Mouse (Mus musculus): ENCODE measurements around the gene Mt2. TPM values are rescaled to one million over a fixed set of nuclear protein-coding genes. Genes with fewer than 3 reads are reported as not detected.
A peak's percentile ranks its signal among the peaks of the same experiment; 100 is the strongest.

Gene Mt2
- polyA plus RNA-seq, 1 experiment from 2014 or later = 32.1 TPM

DNA sequence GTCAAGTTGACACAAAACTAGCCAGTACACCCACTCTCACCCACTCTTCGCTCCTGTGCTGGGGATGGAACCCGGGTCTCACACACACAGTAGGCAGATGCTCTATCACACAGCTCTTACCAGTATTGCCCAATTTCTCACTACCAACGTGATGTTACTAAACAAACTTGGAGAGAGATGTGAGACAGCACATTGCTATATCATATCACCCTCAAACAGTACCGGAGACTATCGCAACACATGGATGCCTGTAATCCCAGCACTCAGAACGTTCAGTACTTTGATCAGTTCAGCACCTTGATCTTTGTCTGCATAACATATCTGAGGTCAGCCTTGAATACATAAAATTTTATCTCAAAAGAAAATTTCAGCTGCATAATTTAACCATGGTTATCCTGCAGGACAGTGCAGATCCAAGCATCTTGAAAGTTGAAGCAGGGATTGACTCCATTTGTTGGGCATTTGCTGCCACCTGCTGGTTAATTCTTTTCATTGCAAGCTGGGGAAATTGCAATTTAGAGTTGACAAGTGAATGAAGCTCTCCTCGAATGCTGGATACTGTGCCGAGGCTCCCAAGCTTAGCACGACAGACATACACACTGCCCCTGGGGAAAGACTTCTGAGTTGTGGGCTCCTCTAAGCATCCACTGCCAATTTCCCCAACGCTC lies 26.9 kb downstream of the Mt2 start:
- ATAC-seq (replicated peaks; ENCODE audit: insufficient number of reproducible peaks, low FRiP score, low TSS enrichment, low read depth) (peak; percentile 62; the same call in 1 of the 2 replicates), DNase-seq (ENCODE audit: low spot score) (peak; percentile 87)
- Histone ChIP-seq H3K27ac (replicated peaks; ENCODE audit: low read depth, low read length) (no peak overlapping the region), H3K36me3 (replicated peaks; ENCODE audit: control insufficient read depth, insufficient read depth, low read depth, low read length) (no peaks in the 10 kb centered on the region), H3K4me3 (ENCODE audit: low read depth, low read length) (no peak overlapping the region), H3K4me1 (ENCODE audit: control insufficient read depth, insufficient read depth, low read length) (no peaks in the 10 kb centered on the region), H3K27me3 (ENCODE audit: control insufficient read depth, insufficient read depth, low read length) (no peaks in the 10 kb centered on the region), H3K4me2 (ENCODE audit: low read depth, low read length) (no peak overlapping the region), H3K9me3 (replicated peaks; ENCODE audit: control insufficient read depth, low read length) (no peaks in the 10 kb centered on the region), H3K9ac (replicated peaks; ENCODE audit: low read length) (no peak overlapping the region)
- WGBS = 46% methylated on average over 10 of the region's 10 CpGs

GRCm38 (mm10) chr8:94204043-94204442 lies 31.6 kb downstream of the Mt2 start:
- DNase-seq (ENCODE audit: low spot score) = no peak
- Histone ChIP-seq H3K4me3 (ENCODE audit: low read depth, low read length) (no peak overlapping the region), H3K9ac (replicated peaks; ENCODE audit: low read length) (no peak overlapping the region), H3K4me2 (ENCODE audit: low read depth, low read length) (no peak overlapping the region), H3K27ac (replicated peaks; ENCODE audit: low read depth, low read length) (no peak overlapping the region), H3K9me3 (replicated peaks; ENCODE audit: control insufficient read depth, low read length) (no peaks in the 10 kb centered on the region), H3K27me3 (ENCODE audit: control insufficient read depth, insufficient read depth, low read length) (no peaks in the 10 kb centered on the region), H3K36me3 (replicated peaks; ENCODE audit: control insufficient read depth, insufficient read depth, low read depth, low read length) (no peaks in the 10 kb centered on the region), H3K4me1 (ENCODE audit: control insufficient read depth, insufficient read depth, low read length) (no peaks in the 10 kb centered on the region)
- WGBS = 68% methylated on average over 3 of the region's 3 CpGs
- ATAC-seq (replicated peaks; ENCODE audit: insufficient number of reproducible peaks, low FRiP score, low TSS enrichment, low read depth) = no peak

GRCm38 (mm10) chr8:94205736-94206135 lies 33.3 kb downstream of the Mt2 start:
- no peak overlapping the region for H3K9ac ChIP-seq (replicated peaks; ENCODE audit: low read length)
- DNase-seq (ENCODE audit: low spot score) = peak; percentile 89
- H3K27ac ChIP-seq (replicated peaks; ENCODE audit: low read depth, low read length) = no peak overlapping the region
- no peak overlapping the region for H3K4me2 ChIP-seq (ENCODE audit: low read depth, low read length)
- no peaks in the 10 kb centered on the region for H3K27me3 ChIP-seq (ENCODE audit: control insufficient read depth, insufficient read depth, low read length)
- H3K4me1 ChIP-seq (ENCODE audit: control insufficient read depth, insufficient read depth, low read length) = no peaks in the 10 kb centered on the region
- no peaks in the 10 kb centered on the region for H3K36me3 ChIP-seq (replicated peaks; ENCODE audit: control insufficient read depth, insufficient read depth, low read depth, low read length)
- H3K4me3 ChIP-seq (ENCODE audit: low read depth, low read length) = no peak overlapping the region
- peak; percentile 34; the same call in 1 of the 2 replicates for ATAC-seq (replicated peaks; ENCODE audit: insufficient number of reproducible peaks, low FRiP score, low TSS enrichment, low read depth)
- WGBS = 16% methylated on average over 5 of the region's 5 CpGs
- H3K9me3 ChIP-seq (replicated peaks; ENCODE audit: control insufficient read depth, low read length) = no peaks in the 10 kb centered on the region

GRCm38 (mm10) chr8:94206256-94206655 lies 33.8 kb downstream of the Mt2 start:
- no peak overlapping the region for H3K4me2 ChIP-seq (ENCODE audit: low read depth, low read length)
- no peak for ATAC-seq (replicated peaks; ENCODE audit: insufficient number of reproducible peaks, low FRiP score, low TSS enrichment, low read depth)
- no peak overlapping the region for H3K4me3 ChIP-seq (ENCODE audit: low read depth, low read length)
- H3K9me3 ChIP-seq (replicated peaks; ENCODE audit: control insufficient read depth, low read length) = no peaks in the 10 kb centered on the region
- DNase-seq (ENCODE audit: low spot score) = no peak
- no peak overlapping the region for H3K27ac ChIP-seq (replicated peaks; ENCODE audit: low read depth, low read length)
- 77% methylated on average over 8 of the region's 8 CpGs for WGBS
- H3K27me3 ChIP-seq (ENCODE audit: control insufficient read depth, insufficient read depth, low read length) = no peaks in the 10 kb centered on the region
- H3K36me3 ChIP-seq (replicated peaks; ENCODE audit: control insufficient read depth, insufficient read depth, low read depth, low read length) = no peaks in the 10 kb centered on the region
- no peak overlapping the region for H3K9ac ChIP-seq (replicated peaks; ENCODE audit: low read length)
- H3K4me1 ChIP-seq (ENCODE audit: control insufficient read depth, insufficient read depth, low read length) = no peaks in the 10 kb centered on the region

- no peak for ATAC-seq (replicated peaks; ENCODE audit: insufficient number of reproducible peaks, low FRiP score, low TSS enrichment, low read depth)
- Histone ChIP-seq H3K4me3 (ENCODE audit: low read depth, low read length) (no peak overlapping the region), H3K4me1 (ENCODE audit: control insufficient read depth, insufficient read depth, low read length) (no peaks in the 10 kb centered on the region), H3K9me3 (replicated peaks; ENCODE audit: control insufficient read depth, low read length) (no peaks in the 10 kb centered on the region), H3K27ac (replicated peaks; ENCODE audit: low read depth, low read length) (no peak overlapping the region), H3K9ac (replicated peaks; ENCODE audit: low read length) (no peak overlapping the region), H3K36me3 (replicated peaks; ENCODE audit: control insufficient read depth, insufficient read depth, low read depth, low read length) (no peaks in the 10 kb centered on the region), H3K4me2 (ENCODE audit: low read depth, low read length) (no peak overlapping the region), H3K27me3 (ENCODE audit: control insufficient read depth, insufficient read depth, low read length) (no peaks in the 10 kb centered on the region)
- 69% methylated on average over 2 of the region's 2 CpGs for WGBS
- no peak for DNase-seq (ENCODE audit: low spot score)
These were observed 35.0 kb downstream of the Mt2 start for GRCm38 (mm10) chr8:94207491-94207890.

DNA sequence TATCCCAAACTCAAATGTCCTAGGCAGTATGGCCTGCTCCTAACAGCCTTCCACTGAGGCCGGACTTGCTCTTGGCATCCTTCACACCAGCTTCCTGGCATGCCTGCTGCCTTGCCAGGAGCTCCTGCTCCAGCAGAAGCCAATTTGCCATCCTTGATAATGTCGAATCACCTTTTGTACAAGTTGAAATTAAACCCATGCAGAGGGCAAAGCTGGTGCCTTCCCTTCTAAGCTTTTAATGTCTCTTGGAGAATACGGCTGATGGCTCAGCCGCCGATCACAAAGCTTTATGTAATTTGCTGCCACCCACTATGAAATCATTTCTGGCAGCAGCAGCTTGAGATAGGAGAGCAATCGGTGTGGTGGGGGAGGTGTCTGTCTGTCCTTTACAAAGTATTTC lies 37.2 kb downstream of the Mt2 start:
- Histone ChIP-seq H3K4me3 (ENCODE audit: low read depth, low read length) (no peak overlapping the region), H3K4me2 (ENCODE audit: low read depth, low read length) (no peak overlapping the region), H3K4me1 (ENCODE audit: control insufficient read depth, insufficient read depth, low read length) (no peaks in the 10 kb centered on the region), H3K27ac (replicated peaks; ENCODE audit: low read depth, low read length) (no peak overlapping the region), H3K9ac (replicated peaks; ENCODE audit: low read length) (no peak overlapping the region), H3K36me3 (replicated peaks; ENCODE audit: control insufficient read depth, insufficient read depth, low read depth, low read length) (no peaks in the 10 kb centered on the region), H3K9me3 (replicated peaks; ENCODE audit: control insufficient read depth, low read length) (no peaks in the 10 kb centered on the region), H3K27me3 (ENCODE audit: control insufficient read depth, insufficient read depth, low read length) (no peaks in the 10 kb centered on the region)
- ATAC-seq (replicated peaks; ENCODE audit: insufficient number of reproducible peaks, low FRiP score, low TSS enrichment, low read depth) (no peak), DNase-seq (ENCODE audit: low spot score) (no peak)
- 84% methylated on average over 6 of the region's 6 CpGs for WGBS

DNA sequence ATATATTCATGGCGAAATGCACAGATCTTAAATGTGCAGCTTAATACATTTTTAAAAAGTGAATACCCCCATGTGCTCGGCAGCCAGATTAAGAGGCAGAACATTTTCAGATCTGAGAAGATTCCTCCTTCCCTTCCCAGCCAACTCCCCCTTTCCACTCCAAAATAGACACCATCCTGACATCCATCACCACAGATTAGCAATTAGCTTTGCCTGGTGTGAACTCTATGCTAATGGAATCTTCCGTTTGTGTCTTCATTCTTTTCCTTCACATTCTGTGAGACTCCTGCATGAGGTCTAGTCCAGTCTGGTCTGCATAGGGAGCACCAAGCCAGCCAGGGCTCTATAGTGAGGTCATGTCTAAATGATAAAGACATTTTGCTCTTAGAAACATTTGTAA lies 37.8 kb downstream of the Mt2 start:
- no peaks in the 10 kb centered on the region for H3K27me3 ChIP-seq (ENCODE audit: control insufficient read depth, insufficient read depth, low read length)
- no peak for ATAC-seq (replicated peaks; ENCODE audit: insufficient number of reproducible peaks, low FRiP score, low TSS enrichment, low read depth)
- WGBS = 69% methylated on average over 3 of the region's 3 CpGs

GRCm38 (mm10) chr8:94213819-94214218 lies 41.4 kb downstream of the Mt2 start:
- DNase-seq (ENCODE audit: low spot score) (no peak), ATAC-seq (replicated peaks; ENCODE audit: insufficient number of reproducible peaks, low FRiP score, low TSS enrichment, low read depth) (no peak)
- WGBS = 65% methylated on average over 6 of the region's 6 CpGs
- no peak overlapping the region; the same call in 1 of the 2 replicates for H3K9ac ChIP-seq (replicated peaks; ENCODE audit: low read length)
- H3K9me3 ChIP-seq (replicated peaks; ENCODE audit: control insufficient read depth, low read length) = no peaks in the 10 kb centered on the region
- peak overlapping the region; percentile 78; the same call in 1 of the 2 replicates for H3K4me3 ChIP-seq (ENCODE audit: low read depth, low read length)
- no peak overlapping the region for H3K27ac ChIP-seq (replicated peaks; ENCODE audit: low read depth, low read length)
- no peaks in the 10 kb centered on the region for H3K36me3 ChIP-seq (replicated peaks; ENCODE audit: control insufficient read depth, insufficient read depth, low read depth, low read length)
- peak overlapping the region; percentile 84 for H3K4me2 ChIP-seq (ENCODE audit: low read depth, low read length)
- no peaks in the 10 kb centered on the region for H3K4me1 ChIP-seq (ENCODE audit: control insufficient read depth, insufficient read depth, low read length)
- no peaks in the 10 kb centered on the region for H3K27me3 ChIP-seq (ENCODE audit: control insufficient read depth, insufficient read depth, low read length)

More for the DNA sequence above, 37.8 kb downstream of the Mt2 start:
- no peaks in the 10 kb centered on the region for H3K4me1 ChIP-seq (ENCODE audit: control insufficient read depth, insufficient read depth, low read length)
- H3K4me2 ChIP-seq (ENCODE audit: low read depth, low read length) = no peak overlapping the region
- DNase-seq (ENCODE audit: low spot score) = no peak
- H3K4me3 ChIP-seq (ENCODE audit: low read depth, low read length) = no peak overlapping the region
- H3K9me3 ChIP-seq (replicated peaks; ENCODE audit: control insufficient read depth, low read length) = no peaks in the 10 kb centered on the region
- no peak overlapping the region for H3K9ac ChIP-seq (replicated peaks; ENCODE audit: low read length)
- no peak overlapping the region for H3K27ac ChIP-seq (replicated peaks; ENCODE audit: low read depth, low read length)
- no peaks in the 10 kb centered on the region for H3K36me3 ChIP-seq (replicated peaks; ENCODE audit: control insufficient read depth, insufficient read depth, low read depth, low read length)
